Mouse (Mus musculus): Measurements from ENCODE around the gene Wwox.

Wwox gene

GRCm38 (mm10) chr8:115066550-115067058, 627.1 kb downstream of the Wwox start:
- no peak for DNase-seq (ENCODE audit: extremely low spot score, low read depth, low spot score)

GRCm38 (mm10) chr8:115068723-115069122, 629.3 kb downstream of the Wwox start:
- no peak for DNase-seq (ENCODE audit: extremely low spot score, low read depth, low spot score)

GRCm38 (mm10) chr8:115070225-115070624, 630.8 kb downstream of the Wwox start:
- no peak for DNase-seq (ENCODE audit: extremely low spot score, low read depth, low spot score)

GRCm38 (mm10) chr8:115071231-115071630, 631.8 kb downstream of the Wwox start:
- DNase-seq (ENCODE audit: extremely low spot score, low read depth, low spot score): no peak

GRCm38 (mm10) chr8:115078296-115078695, 638.8 kb downstream of the Wwox start:
- peak; percentile 26 for DNase-seq (ENCODE audit: extremely low spot score, low read depth, low spot score)

GRCm38 (mm10) chr8:115081302-115082207, 642.1 kb downstream of the Wwox start:
- no peak for DNase-seq (ENCODE audit: extremely low spot score, low read depth, low spot score)

GRCm38 (mm10) chr8:115088162-115088561, 648.7 kb downstream of the Wwox start:
- DNase-seq (ENCODE audit: extremely low spot score, low read depth, low spot score): no peak

GRCm38 (mm10) chr8:115089744-115090143, 650.3 kb downstream of the Wwox start:
- no peak for DNase-seq (ENCODE audit: extremely low spot score, low read depth, low spot score)

- no peak for DNase-seq (ENCODE audit: extremely low spot score, low read depth, low spot score)
Measured at GRCm38 (mm10) chr8:115090202-115090601, 650.7 kb downstream of the Wwox start.

- DNase-seq (ENCODE audit: extremely low spot score, low read depth, low spot score): no peak
Measured at GRCm38 (mm10) chr8:115095548-115095947, 656.1 kb downstream of the Wwox start.

- DNase-seq (ENCODE audit: extremely low spot score, low read depth, low spot score): no peak
Measured at GRCm38 (mm10) chr8:115097988-115098562, 658.6 kb downstream of the Wwox start.

GRCm38 (mm10) chr8:115109309-115109708, 669.9 kb downstream of the Wwox start:
- no peak for DNase-seq (ENCODE audit: extremely low spot score, low read depth, low spot score)

- no peak for DNase-seq (ENCODE audit: extremely low spot score, low read depth, low spot score)
Measured at GRCm38 (mm10) chr8:115110423-115110822, 671.0 kb downstream of the Wwox start.

GRCm38 (mm10) chr8:115112062-115112461, 672.6 kb downstream of the Wwox start:
- no peak for DNase-seq (ENCODE audit: extremely low spot score, low read depth, low spot score)

GRCm38 (mm10) chr8:115114498-115114897, 675.0 kb downstream of the Wwox start:
- DNase-seq (ENCODE audit: extremely low spot score, low read depth, low spot score): no peak

- no peak for DNase-seq (ENCODE audit: extremely low spot score, low read depth, low spot score)
Measured at GRCm38 (mm10) chr8:115126081-115126480, 686.6 kb downstream of the Wwox start.

- no peak for DNase-seq (ENCODE audit: extremely low spot score, low read depth, low spot score)
Measured at GRCm38 (mm10) chr8:115126674-115127073, 687.2 kb downstream of the Wwox start.

GRCm38 (mm10) chr8:115129307-115129706, 689.9 kb downstream of the Wwox start:
- no peak for DNase-seq (ENCODE audit: extremely low spot score, low read depth, low spot score)

GRCm38 (mm10) chr8:115133119-115133518, 693.7 kb downstream of the Wwox start:
- DNase-seq (ENCODE audit: extremely low spot score, low read depth, low spot score): no peak

GRCm38 (mm10) chr8:115133711-115134218, 694.3 kb downstream of the Wwox start:
- DNase-seq (ENCODE audit: extremely low spot score, low read depth, low spot score): no peak

- DNase-seq (ENCODE audit: extremely low spot score, low read depth, low spot score): no peak
Measured at GRCm38 (mm10) chr8:115136888-115137287, 697.4 kb downstream of the Wwox start.

GRCm38 (mm10) chr8:115141614-115142013, 702.2 kb downstream of the Wwox start:
- no peak for DNase-seq (ENCODE audit: extremely low spot score, low read depth, low spot score)

All from hindlimb bud, embryonic 11.5 days (tissue).